Mouse (Mus musculus) cortical plate, adult 2 months (tissue): Measurements from ENCODE around the gene Ldb2.

Experiments
- CTCF ChIP-seq: fragments of 200-500 bp; IDR thresholded peaks from 2 replicates; pipeline ENCODE4 v1.5.1; 2011; ENCODE audit warnings: mild to moderate bottlenecking, control low read depth, low read length; ENCODE audit not compliant: insufficient read depth; ENCODE audit errors: extremely low read depth
- POLR2A ChIP-seq: fragments of 200-500 bp; IDR thresholded peaks from 2 replicates; pipeline ENCODE4 v1.6.1; 2011; ENCODE audit warnings: mild to moderate bottlenecking, low read length, control low read depth; ENCODE audit not compliant: insufficient read depth; ENCODE audit errors: extremely low read depth

DNA sequence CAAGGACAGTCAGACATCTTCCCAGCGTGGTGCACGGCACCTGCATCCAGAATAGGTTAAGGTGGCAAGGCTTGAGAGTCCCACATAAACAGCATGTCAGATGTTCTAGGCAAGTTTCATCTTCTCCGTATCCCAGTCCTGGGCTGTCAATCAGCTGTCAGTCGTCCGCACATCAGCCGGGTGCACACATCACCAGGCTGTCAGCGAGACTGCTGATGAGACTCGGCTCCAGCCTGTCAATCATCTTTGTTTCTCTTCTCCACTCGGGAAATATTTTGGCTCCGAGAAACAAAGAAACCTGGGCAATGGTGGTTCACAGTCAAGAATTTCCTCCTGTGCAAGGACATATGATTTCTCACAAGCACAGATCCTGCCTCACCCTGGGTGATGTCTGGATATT lies 132.1 kb downstream of the Ldb2 start:
- TF ChIP-seq POLR2A (no peak), CTCF (no peak)
